Mouse (Mus musculus) liver, embryonic 14.5 days (tissue): Measurements from ENCODE around the gene Kif1a.

ENCODE experiments used
- CTCF ChIP-seq: IDR thresholded peaks from 2 replicates; pipeline ENCODE4 v1.5.1; 2016; ENCODE audit warnings: antibody characterized with exemption, low read depth, control low read depth
- EP300 ChIP-seq: IDR thresholded peaks from 2 replicates; pipeline ENCODE4 v1.6.1; 2016; ENCODE audit warnings: antibody characterized with exemption, low read depth

- TF ChIP-seq CTCF: no peak
- TF ChIP-seq EP300: no peak
These were observed 42.4 kb upstream of the Kif1a start for GRCm38 (mm10) chr1:93144176-93144575.
